Mouse (Mus musculus): ENCODE measurements around the gene Cnbd2. TPM values are rescaled to one million over a fixed set of nuclear protein-coding genes. Genes with fewer than 3 reads are reported as not detected.

The Cnbd2 gene
- polyA plus RNA-seq, 1 experiment from 2014 or later = 7.3 TPM

- ATAC-seq (ENCODE audit: low FRiP score, low read depth) = peak; percentile 65
- no peaks in the 10 kb centered on the region for H3K27me3 ChIP-seq
- peak within 1 kb of the TSS; percentile 95 for H3K9ac ChIP-seq
- H3K27ac ChIP-seq (replicated peaks) = peak within 1 kb of the TSS; percentile 97
- H3K4me2 ChIP-seq = peak within 1 kb of the TSS; percentile 76
- peaks cover 54% of the 10 kb centered on the region for H3K4me1 ChIP-seq (replicated peaks)
- H3K4me3 ChIP-seq = peak within 1 kb of the TSS; percentile 93
- WGBS = under 1% methylated on average over 63 of the region's 76 CpGs
- no peaks in the 10 kb centered on the region for H3K9me3 ChIP-seq
- no peaks in the 10 kb centered on the region for H3K36me3 ChIP-seq
These were observed 108.7 kb downstream of the Cnbd2 start, which contains the start of gene Epb41l1 for GRCm38 (mm10) chr2:156420694-156421380. TSS of gene Epb41l1 (plus strand) at chr2:156420909.

- Histone ChIP-seq H3K4me1 (replicated peaks) (peaks cover 54% of the 10 kb centered on the region), H3K27ac (replicated peaks) (peak overlapping the region; percentile 97), H3K9me3 (no peaks in the 10 kb centered on the region), H3K9ac (peak overlapping the region; percentile 95), H3K36me3 (no peaks in the 10 kb centered on the region), H3K4me2 (peak overlapping the region; percentile 76), H3K4me3 (peak overlapping the region; percentile 93), H3K27me3 (no peaks in the 10 kb centered on the region)
- under 1% methylated on average over 35 of the region's 36 CpGs for WGBS
- ATAC-seq (ENCODE audit: low FRiP score, low read depth) = peak; percentile 79
These were observed 109.4 kb downstream of the Cnbd2 start for GRCm38 (mm10) chr2:156421381-156422110.

GRCm38 (mm10) chr2:156422631-156423030 lies 110.5 kb downstream of the Cnbd2 start:
- no peaks in the 10 kb centered on the region for H3K27me3 ChIP-seq
- peak overlapping the region; percentile 97 for H3K27ac ChIP-seq (replicated peaks)
- 13% methylated on average over 8 of the region's 8 CpGs for WGBS
- peak overlapping the region; percentile 95 for H3K9ac ChIP-seq
- no peak for ATAC-seq (ENCODE audit: low FRiP score, low read depth)
- peak overlapping the region; percentile 76 for H3K4me2 ChIP-seq
- peaks cover 54% of the 10 kb centered on the region for H3K4me1 ChIP-seq (replicated peaks)
- no peaks in the 10 kb centered on the region for H3K36me3 ChIP-seq
- peak overlapping the region; percentile 93 for H3K4me3 ChIP-seq
- H3K9me3 ChIP-seq = no peaks in the 10 kb centered on the region

- Histone ChIP-seq H3K36me3 (no peaks in the 10 kb centered on the region), H3K27ac (replicated peaks) (no peak overlapping the region), H3K4me3 (no peak overlapping the region), H3K4me1 (replicated peaks) (peaks cover 54% of the 10 kb centered on the region), H3K27me3 (no peaks in the 10 kb centered on the region), H3K4me2 (peak overlapping the region; percentile 76), H3K9ac (no peak overlapping the region), H3K9me3 (no peaks in the 10 kb centered on the region)
- WGBS = 85% methylated on average over 4 of the region's 4 CpGs
- ATAC-seq (ENCODE audit: low FRiP score, low read depth) = no peak
These were observed 111.6 kb downstream of the Cnbd2 start for GRCm38 (mm10) chr2:156423672-156424071.

Small RNA genes within 50 kb of the gene (microRNA-seq; reads per million reads assigned to microRNA genes)
- not detected for gene Gm22758
- gene Gm22759 = not detected

Other genes with a start within 250 kb of the Cnbd2 start
- gene Spag4, start 247.1 kb upstream of the Cnbd2 start, polyA plus RNA-seq (2015; fragmentation: Nextera tagmentation; extraction: Ambion mirVana) = 7.0 and 7.3 TPM in 2 replicates
- 26.9 and 28.7 TPM in 2 replicates for gene Cpne1, start 200.3 kb upstream of the Cnbd2 start, polyA plus RNA-seq (2015; fragmentation: Nextera tagmentation; extraction: Ambion mirVana)
- gene Rbm12, start 200.3 kb upstream of the Cnbd2 start, polyA plus RNA-seq (2015; fragmentation: Nextera tagmentation; extraction: Ambion mirVana) = 17.7 and 23.0 TPM in 2 replicates
- gene Gm28036, start 185.2 kb upstream of the Cnbd2 start, polyA plus RNA-seq (2015; fragmentation: Nextera tagmentation; extraction: Ambion mirVana) = 16.0 and 19.6 TPM in 2 replicates
- 439 and 455 TPM in 2 replicates for gene Romo1, start 168.3 kb upstream of the Cnbd2 start, polyA plus RNA-seq (2015; fragmentation: Nextera tagmentation; extraction: Ambion mirVana)
- gene Nfs1, start 168.1 kb upstream of the Cnbd2 start, polyA plus RNA-seq (2015; fragmentation: Nextera tagmentation; extraction: Ambion mirVana) = 33.9 and 35.2 TPM in 2 replicates
- gene Rbm39, start 132.1 kb upstream of the Cnbd2 start, polyA plus RNA-seq (2015; fragmentation: Nextera tagmentation; extraction: Ambion mirVana) = 414 and 423 TPM in 2 replicates
- gene Phf20, start 115.8 kb upstream of the Cnbd2 start, polyA plus RNA-seq (2015; fragmentation: Nextera tagmentation; extraction: Ambion mirVana) = 111 and 112 TPM in 2 replicates
- gene Scand1, start 405 bp downstream of the Cnbd2 start, polyA plus RNA-seq (2015; fragmentation: Nextera tagmentation; extraction: Ambion mirVana) = 101 and 108 TPM in 2 replicates
- gene Epb41l1, start 108.6 kb downstream of the Cnbd2 start, polyA plus RNA-seq (2015; fragmentation: Nextera tagmentation; extraction: Ambion mirVana) = 15.7 and 16.1 TPM in 2 replicates
- gene Aar2, start 235.3 kb downstream of the Cnbd2 start, polyA plus RNA-seq (2015; fragmentation: Nextera tagmentation; extraction: Ambion mirVana) = 43.8 and 44.9 TPM in 2 replicates